Mouse (Mus musculus): ENCODE measurements around the gene Parvb. TPM values are rescaled to one million over a fixed set of nuclear protein-coding genes. Genes with fewer than 3 reads are reported as not detected.

The Parvb gene
- polyA plus RNA-seq, 1 experiment from 2014 or later: 6.2 TPM

DNA sequence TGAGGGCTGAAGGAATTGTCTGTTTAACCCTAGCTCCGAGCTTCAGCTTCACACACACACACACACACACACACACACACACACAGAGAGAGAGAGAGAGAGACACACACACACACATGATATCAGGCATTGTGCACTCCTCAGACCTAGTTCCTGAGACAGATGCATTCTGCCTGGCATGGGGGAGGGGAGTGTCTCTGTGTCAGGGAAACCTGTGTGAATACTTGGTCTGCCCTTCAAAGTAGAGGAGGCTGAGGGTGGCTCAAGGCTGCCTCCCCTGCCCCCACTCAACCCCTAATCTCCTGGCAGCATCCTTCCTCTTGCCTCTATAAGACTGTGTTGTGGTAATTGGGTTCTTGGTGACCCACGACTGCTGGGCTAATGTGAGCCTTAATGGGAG, 31.7 kb downstream of the Parvb start:
- Histone ChIP-seq H3K27me3 (peaks cover 15% of the 10 kb centered on the region), H3K4me2 (replicated peaks) (no peak overlapping the region), H3K4me1 (replicated peaks) (peaks cover 49% of the 10 kb centered on the region), H3K9ac (replicated peaks) (no peak overlapping the region), H3K4me3 (replicated peaks) (no peak overlapping the region), H3K36me3 (no peaks in the 10 kb centered on the region), H3K27ac (peak overlapping the region; percentile 2; the same call in 1 of the 2 replicates), H3K9me3 (no peaks in the 10 kb centered on the region)
- 45% methylated on average over 2 of the region's 2 CpGs for WGBS
- no peak for ATAC-seq

DNA sequence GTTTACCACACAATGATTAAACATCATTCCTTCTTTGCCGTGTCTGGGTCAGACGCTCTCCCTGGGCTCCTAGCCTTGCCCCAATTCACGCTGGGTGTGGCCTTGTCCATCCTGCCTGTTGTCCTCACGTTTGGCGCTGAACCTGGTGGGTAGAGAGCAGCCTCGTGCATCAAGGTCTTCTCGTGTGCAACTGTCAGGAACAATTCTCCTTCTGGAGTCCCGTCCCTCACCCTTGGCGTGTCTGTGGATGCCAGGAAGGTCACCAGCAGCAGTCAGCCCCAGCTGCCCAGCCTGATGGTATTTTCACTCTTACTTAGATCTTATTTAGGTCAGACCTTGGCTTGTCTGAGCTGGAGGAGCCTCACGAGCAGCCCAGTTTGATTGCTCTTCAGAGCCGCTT, 33.3 kb downstream of the Parvb start:
- WGBS: 73% methylated on average over 11 of the region's 11 CpGs
- no peak for ATAC-seq

DNA sequence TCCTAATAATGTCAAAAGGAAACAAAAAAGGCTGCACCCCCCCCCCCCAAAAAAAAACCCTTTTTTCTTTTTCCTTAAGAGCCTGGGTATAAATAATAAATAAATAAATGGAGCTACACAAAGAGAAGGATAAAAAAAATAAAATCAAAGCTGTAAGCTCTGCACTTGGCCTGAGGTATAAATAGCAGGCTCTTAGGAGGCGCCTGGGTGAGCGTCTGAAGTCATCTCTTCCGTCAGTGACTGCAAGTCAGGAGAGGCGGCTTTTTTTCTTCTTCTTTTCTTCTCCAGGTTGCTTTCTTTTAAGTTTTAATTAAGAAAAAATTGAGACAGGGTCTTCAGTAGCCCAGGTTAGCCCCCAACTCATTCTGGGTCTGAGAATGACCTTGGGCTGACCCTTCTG, 34.4 kb downstream of the Parvb start:
- Histone ChIP-seq H3K4me2 (replicated peaks) (no peak overlapping the region), H3K9me3 (no peaks in the 10 kb centered on the region), H3K27ac (no peak overlapping the region), H3K27me3 (peaks cover 5% of the 10 kb centered on the region; the same call in 1 of the 2 replicates), H3K9ac (replicated peaks) (no peak overlapping the region), H3K4me3 (replicated peaks) (no peak overlapping the region), H3K4me1 (replicated peaks) (peaks cover 30% of the 10 kb centered on the region), H3K36me3 (no peaks in the 10 kb centered on the region)
- ATAC-seq: no peak
- WGBS: 67% methylated on average over 4 of the region's 4 CpGs

More for the DNA sequence above, 33.3 kb downstream of the Parvb start:
- no peak overlapping the region for H3K4me3 ChIP-seq (replicated peaks)
- no peaks in the 10 kb centered on the region for H3K36me3 ChIP-seq
- peaks cover 41% of the 10 kb centered on the region for H3K4me1 ChIP-seq (replicated peaks)
- H3K9me3 ChIP-seq: no peaks in the 10 kb centered on the region
- H3K27me3 ChIP-seq: peaks cover 8% of the 10 kb centered on the region; the same call in 1 of the 2 replicates
- H3K27ac ChIP-seq: no peak overlapping the region
- no peak overlapping the region for H3K9ac ChIP-seq (replicated peaks)
- no peak overlapping the region for H3K4me2 ChIP-seq (replicated peaks)

DNA sequence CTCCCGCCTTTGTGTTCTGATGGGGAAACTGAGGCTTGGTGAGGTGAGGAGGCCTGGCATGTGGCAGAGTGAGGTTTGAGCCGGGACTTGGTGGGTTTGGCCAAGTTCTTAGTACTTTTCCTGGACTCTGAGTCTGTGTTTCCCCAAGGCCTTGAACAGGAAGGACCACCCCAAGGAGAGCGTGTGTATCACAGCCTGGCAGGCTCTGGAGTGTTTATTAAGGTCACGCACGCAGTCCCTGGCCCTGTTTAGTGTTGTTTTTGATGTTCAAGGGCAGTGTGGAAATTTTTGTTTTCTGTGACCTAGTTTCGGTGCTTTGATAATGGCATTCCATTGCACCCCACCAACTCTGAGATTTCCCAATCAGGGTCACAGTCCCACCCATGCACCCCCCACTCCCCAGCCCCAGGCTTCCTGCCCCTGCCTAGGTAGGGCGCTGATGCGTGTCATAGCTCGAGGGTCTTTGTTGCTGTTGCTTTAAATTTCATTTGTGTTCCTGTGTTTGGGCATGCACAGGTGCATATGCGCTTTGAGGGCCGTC, 35.9 kb downstream of the Parvb start:
- Histone ChIP-seq H3K36me3 (no peaks in the 10 kb centered on the region), H3K27ac (no peak overlapping the region), H3K9ac (replicated peaks) (no peak overlapping the region), H3K4me2 (replicated peaks) (no peak overlapping the region), H3K4me3 (replicated peaks) (no peak overlapping the region), H3K9me3 (no peaks in the 10 kb centered on the region), H3K27me3 (peaks cover 3% of the 10 kb centered on the region; the same call in 1 of the 2 replicates), H3K4me1 (replicated peaks) (peaks cover 30% of the 10 kb centered on the region)
- ATAC-seq: no peak
- WGBS: 93% methylated on average over 11 of the region's 11 CpGs

DNA sequence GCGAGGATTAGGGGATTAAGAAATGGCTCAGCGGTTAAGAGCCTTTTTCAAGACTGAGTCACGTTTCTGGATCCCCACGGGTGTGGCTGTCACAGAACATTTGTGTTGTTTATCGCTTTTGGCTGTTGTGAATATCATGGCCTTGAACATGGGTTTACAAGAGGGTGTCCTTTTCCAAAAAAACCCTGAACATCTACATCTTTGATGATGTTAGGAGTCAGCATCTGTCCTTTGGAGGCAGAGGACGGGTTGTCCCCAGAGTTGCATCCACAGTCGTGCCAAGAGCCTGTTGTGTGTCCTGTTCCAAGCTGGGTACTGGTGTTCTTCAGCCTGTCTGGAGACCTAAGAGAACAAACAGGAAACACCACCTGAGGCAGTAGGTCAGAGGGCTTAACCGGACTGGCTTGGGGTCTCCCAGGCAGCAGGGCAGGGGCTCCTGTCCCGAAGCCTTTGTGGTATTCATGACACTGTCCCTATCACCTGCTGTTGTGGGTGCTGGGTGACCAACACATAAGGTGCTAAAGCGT, 37.3 kb downstream of the Parvb start:
- ATAC-seq: no peak
- H3K9me3 ChIP-seq: no peaks in the 10 kb centered on the region
- no peak overlapping the region for H3K4me2 ChIP-seq (replicated peaks)
- no peak overlapping the region for H3K9ac ChIP-seq (replicated peaks)
- H3K4me1 ChIP-seq (replicated peaks): peaks cover 19% of the 10 kb centered on the region
- WGBS: 65% methylated on average over 10 of the region's 10 CpGs
- no peak overlapping the region for H3K4me3 ChIP-seq (replicated peaks)
- H3K27ac ChIP-seq: no peak overlapping the region
- H3K36me3 ChIP-seq: no peaks in the 10 kb centered on the region
- peaks cover 3% of the 10 kb centered on the region; the same call in 1 of the 2 replicates for H3K27me3 ChIP-seq

DNA sequence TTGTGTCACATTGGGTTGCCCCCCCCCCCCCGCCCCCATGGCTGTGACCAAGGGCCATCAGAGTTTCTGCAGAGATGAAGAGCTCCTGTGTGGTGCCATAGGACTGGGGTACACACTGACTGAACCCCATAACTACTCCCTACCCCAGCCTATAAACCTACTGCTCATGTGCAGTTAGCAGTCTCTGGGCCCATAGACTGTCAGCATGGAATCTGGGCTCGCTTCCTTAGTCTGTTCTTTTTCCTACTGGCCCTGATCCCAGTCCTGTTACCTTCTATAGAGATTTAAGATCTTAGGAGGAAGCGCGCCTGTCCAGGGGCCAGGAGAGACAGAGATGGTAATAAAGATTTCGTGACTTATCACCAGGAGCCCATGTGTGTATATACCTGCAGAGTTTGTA, 38.2 kb downstream of the Parvb start:
- peaks cover 19% of the 10 kb centered on the region for H3K4me1 ChIP-seq (replicated peaks)
- no peak for ATAC-seq

DNA sequence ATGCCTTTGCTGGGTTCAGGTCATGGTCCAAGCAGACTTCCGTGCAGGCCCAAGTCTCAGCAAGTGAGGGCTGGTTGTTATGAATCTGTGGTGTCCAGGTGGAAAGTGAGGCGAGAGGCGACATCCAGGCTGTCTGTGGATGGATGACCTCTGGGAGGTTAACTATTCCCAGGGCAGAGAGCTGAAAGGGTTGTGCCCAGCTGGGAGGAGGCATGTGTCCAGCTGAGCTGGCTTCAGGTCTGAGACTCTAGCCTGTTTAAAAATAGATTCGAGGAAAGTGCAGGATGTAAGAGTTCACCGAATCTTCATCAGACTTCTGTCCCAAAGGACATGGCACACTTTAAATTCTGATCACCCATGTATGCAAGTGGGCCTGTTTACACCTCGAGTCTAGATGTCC, 38.6 kb downstream of the Parvb start:
- H3K27me3 ChIP-seq: peaks cover 3% of the 10 kb centered on the region; the same call in 1 of the 2 replicates
- no peak overlapping the region for H3K27ac ChIP-seq
- no peak overlapping the region for H3K4me2 ChIP-seq (replicated peaks)
- WGBS: 87% methylated on average over 6 of the region's 6 CpGs
- H3K4me1 ChIP-seq (replicated peaks): peaks cover 15% of the 10 kb centered on the region
- no peak overlapping the region for H3K9ac ChIP-seq (replicated peaks)
- ATAC-seq: no peak
- no peaks in the 10 kb centered on the region for H3K9me3 ChIP-seq
- no peak overlapping the region for H3K4me3 ChIP-seq (replicated peaks)
- H3K36me3 ChIP-seq: no peaks in the 10 kb centered on the region

More for the DNA sequence above, 38.2 kb downstream of the Parvb start:
- H3K4me2 ChIP-seq (replicated peaks): no peak overlapping the region
- no peak overlapping the region for H3K9ac ChIP-seq (replicated peaks)
- H3K9me3 ChIP-seq: no peaks in the 10 kb centered on the region
- no peak overlapping the region for H3K4me3 ChIP-seq (replicated peaks)
- WGBS: 87% methylated on average over 5 of the region's 5 CpGs
- no peak overlapping the region for H3K27ac ChIP-seq
- no peaks in the 10 kb centered on the region for H3K36me3 ChIP-seq
- peaks cover 3% of the 10 kb centered on the region; the same call in 1 of the 2 replicates for H3K27me3 ChIP-seq

DNA sequence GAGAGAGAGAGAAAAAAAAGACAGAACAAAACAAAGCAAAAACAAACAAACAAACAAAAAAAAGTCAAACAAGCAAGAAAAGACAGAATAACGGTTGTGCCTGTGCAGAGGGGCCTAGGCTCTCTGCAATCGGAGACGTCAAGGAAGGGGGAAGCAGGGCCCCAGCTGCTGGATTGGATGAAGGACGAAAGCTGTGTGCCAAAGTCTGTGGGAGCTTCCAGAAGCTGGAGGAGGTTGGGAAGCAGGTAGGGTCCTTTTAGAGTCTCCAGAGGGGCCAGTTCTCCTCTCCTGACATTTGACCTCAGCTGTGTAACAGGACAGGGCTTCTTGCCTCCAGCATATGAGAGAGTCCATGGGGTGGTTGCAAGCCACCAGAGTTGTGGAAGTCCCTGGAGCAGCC, 44.2 kb downstream of the Parvb start:
- no peak for ATAC-seq
- Histone ChIP-seq H3K27ac (no peak overlapping the region), H3K36me3 (no peaks in the 10 kb centered on the region), H3K4me1 (replicated peaks) (peaks cover 7% of the 10 kb centered on the region), H3K9ac (replicated peaks) (no peak overlapping the region), H3K27me3 (no peaks in the 10 kb centered on the region), H3K4me3 (replicated peaks) (no peak overlapping the region), H3K9me3 (no peaks in the 10 kb centered on the region), H3K4me2 (replicated peaks) (no peak overlapping the region)
- WGBS: 87% methylated on average over 4 of the region's 4 CpGs

DNA sequence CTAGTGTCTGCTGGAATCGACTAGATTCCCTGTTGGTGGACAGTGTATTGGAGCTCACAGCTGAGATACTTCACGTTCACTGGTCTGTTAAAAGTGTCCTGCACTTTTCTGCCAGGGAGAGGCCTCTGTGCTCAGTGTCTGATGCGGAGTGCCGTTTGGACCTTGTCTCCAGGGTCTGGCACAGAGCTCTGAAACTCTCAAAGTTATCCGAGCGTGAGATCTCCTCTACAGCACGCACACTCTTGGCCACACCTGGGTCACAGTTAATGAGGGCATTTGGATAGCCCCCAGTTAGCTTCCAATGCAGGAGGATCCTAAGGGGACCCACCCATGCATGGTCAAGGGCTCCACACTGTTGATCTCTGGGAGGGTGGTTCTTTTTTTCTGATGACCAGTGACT, 46.2 kb downstream of the Parvb start:
- ATAC-seq: no peak
- H3K36me3 ChIP-seq: no peaks in the 10 kb centered on the region
- H3K27me3 ChIP-seq: no peaks in the 10 kb centered on the region; the same call in 1 of the 2 replicates
- no peak overlapping the region for H3K9ac ChIP-seq (replicated peaks)
- H3K9me3 ChIP-seq: no peaks in the 10 kb centered on the region
- H3K4me2 ChIP-seq (replicated peaks): no peak overlapping the region
- H3K4me3 ChIP-seq (replicated peaks): no peak overlapping the region
- 84% methylated on average over 7 of the region's 7 CpGs for WGBS
- peaks cover 7% of the 10 kb centered on the region for H3K4me1 ChIP-seq (replicated peaks)
- peak overlapping the region; percentile 30; the same call in 1 of the 2 replicates for H3K27ac ChIP-seq

DNA sequence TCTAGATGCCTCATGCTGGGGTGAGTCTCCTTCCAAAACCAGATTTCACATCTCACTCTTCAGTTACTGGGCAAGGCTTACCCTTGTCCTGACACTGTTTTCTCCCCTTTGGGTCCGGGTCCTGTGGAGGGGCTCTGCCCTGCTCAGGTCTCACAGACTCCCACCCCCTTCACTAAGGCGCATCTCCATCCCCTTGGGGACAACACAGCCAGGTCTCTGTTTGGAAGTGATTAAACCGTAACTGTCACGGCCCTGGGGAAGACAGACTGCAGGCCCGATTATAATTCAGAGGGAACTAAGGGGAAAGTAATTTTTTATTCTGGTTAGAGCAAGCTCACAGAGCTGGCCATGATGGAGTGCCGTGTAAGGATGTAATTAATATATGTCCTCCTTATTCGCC, 46.8 kb downstream of the Parvb start:
- peak overlapping the region; percentile 30; the same call in 1 of the 2 replicates for H3K27ac ChIP-seq
- no peaks in the 10 kb centered on the region; the same call in 1 of the 2 replicates for H3K27me3 ChIP-seq
- no peaks in the 10 kb centered on the region for H3K36me3 ChIP-seq
- no peak overlapping the region for H3K4me2 ChIP-seq (replicated peaks)
- peaks cover 7% of the 10 kb centered on the region for H3K4me1 ChIP-seq (replicated peaks)
- H3K9me3 ChIP-seq: no peaks in the 10 kb centered on the region
- H3K4me3 ChIP-seq (replicated peaks): no peak overlapping the region
- 0 out of 2 replicates have a peak, but pooled peaks have one; percentile 43 for ATAC-seq
- WGBS: 51% methylated on average over 7 of the region's 7 CpGs
- H3K9ac ChIP-seq (replicated peaks): no peak overlapping the region

DNA sequence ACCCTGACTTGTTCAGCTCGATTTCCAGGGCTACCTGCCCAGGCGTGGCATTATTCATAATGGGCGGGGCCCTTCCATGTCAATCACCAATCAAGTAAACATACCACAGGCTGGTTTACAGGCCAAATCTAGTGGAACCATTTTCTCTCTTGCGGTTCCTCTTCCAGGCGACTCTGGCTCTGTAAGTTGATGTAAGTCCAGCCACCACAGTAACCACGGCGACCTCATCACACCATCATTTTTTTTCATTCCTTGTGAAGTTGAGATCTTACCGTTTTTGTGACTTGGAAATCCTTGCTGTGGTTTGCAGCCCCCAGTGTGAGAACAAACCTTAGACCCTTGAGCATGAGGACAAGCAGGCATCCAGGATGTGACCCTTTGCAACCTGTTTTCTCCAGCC, 48.5 kb downstream of the Parvb start:
- Histone ChIP-seq H3K36me3 (no peaks in the 10 kb centered on the region), H3K9me3 (no peaks in the 10 kb centered on the region), H3K9ac (replicated peaks) (no peak overlapping the region), H3K4me3 (replicated peaks) (no peak overlapping the region), H3K27ac (no peak overlapping the region), H3K4me2 (replicated peaks) (no peak overlapping the region), H3K4me1 (replicated peaks) (peaks cover 7% of the 10 kb centered on the region), H3K27me3 (no peaks in the 10 kb centered on the region; the same call in 1 of the 2 replicates)
- no peak for ATAC-seq
- WGBS: 87% methylated on average over 8 of the region's 8 CpGs

DNA sequence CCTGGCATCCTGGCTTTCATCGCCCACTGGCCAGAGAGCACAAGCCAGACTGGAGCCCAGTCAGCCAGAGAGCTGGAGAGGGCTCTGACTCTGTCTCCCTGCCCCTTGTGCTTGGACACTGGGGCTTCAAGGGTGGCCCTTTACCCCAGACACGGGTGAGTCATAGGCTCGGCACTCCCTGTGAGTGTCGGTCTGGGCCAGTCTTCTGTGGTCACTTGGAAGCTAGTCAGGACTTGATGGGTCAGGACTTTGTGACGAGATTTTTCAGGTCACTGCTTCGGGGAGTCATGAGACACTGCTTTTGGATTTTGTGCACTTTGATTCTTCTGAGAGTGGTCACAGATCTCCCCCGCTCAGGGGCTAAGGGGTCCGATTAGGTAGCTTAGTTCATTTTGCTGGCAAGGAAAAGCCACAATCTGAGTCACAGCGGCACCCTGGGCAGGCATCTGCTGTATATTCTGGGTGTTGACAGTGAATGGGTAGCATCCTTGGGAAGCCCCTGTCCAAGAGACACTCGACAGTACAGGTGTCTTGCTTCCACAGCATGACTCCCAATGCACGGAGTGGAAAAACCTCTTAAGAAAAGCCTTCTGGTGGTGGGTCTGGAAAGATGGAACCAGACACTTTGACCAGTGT, 49.0 kb downstream of the Parvb start:
- Histone ChIP-seq H3K4me3 (replicated peaks) (no peak overlapping the region), H3K27me3 (no peaks in the 10 kb centered on the region; the same call in 1 of the 2 replicates), H3K9me3 (no peaks in the 10 kb centered on the region), H3K4me1 (replicated peaks) (peaks cover 7% of the 10 kb centered on the region), H3K27ac (no peak overlapping the region), H3K36me3 (no peaks in the 10 kb centered on the region), H3K4me2 (replicated peaks) (no peak overlapping the region), H3K9ac (replicated peaks) (no peak overlapping the region)
- no peak for ATAC-seq
- 86% methylated on average over 11 of the region's 11 CpGs for WGBS
